9 mouse cellular contexts compared by ENCODE assay signal in genomic region chrX:101300427-101301030, GRCm38 (mm10). TPM values are rescaled to one million over a fixed set of nuclear protein-coding genes. Genes with fewer than 3 reads are reported as not detected.
DNase-seq lines count a peak whose midpoint lies in the region; ATAC-seq lines count a peak whose summit lies in the region.
"Had no signal": no experiment of that assay in that cellular context is flagged by ENCODE, and none has a peak within 500 bp of the region (broad histone marks: within the 10 kb centered on the region; RNA-seq: fewer than 3 reads in every experiment).

No protein-coding gene starts in this region.

- peak overlapping the region; percentile 60; the same call in 1 of the 2 replicates for H3K27ac ChIP-seq in embryonic facial prominence, embryonic 12.5 days
- H3K27ac ChIP-seq in hindbrain, embryonic 14.5 days = peak overlapping the region; percentile 87
- H3K27ac ChIP-seq in neural tube, embryonic 14.5 days (ENCODE audit: low read depth, low read length) = peak overlapping the region; percentile 73

- H3K36me3 ChIP-seq in embryonic facial prominence, embryonic 12.5 days = peaks cover 16% of the 10 kb centered on the region; the same call in 1 of the 2 replicates
- H3K36me3 ChIP-seq in hindbrain, embryonic 14.5 days (replicated peaks; ENCODE audit: control insufficient read depth, insufficient read depth) = peaks cover 33% of the 10 kb centered on the region
- H3K36me3 ChIP-seq in neural tube, embryonic 14.5 days (ENCODE audit: control insufficient read depth, insufficient read depth, low read length) = peaks cover 2% of the 10 kb centered on the region; the same call in 1 of the 2 replicates

- no peak for ATAC-seq in embryonic facial prominence, embryonic 12.5 days (ENCODE audit: insufficient number of reproducible peaks, insufficient read depth, low FRiP score, low TSS enrichment)
- peak; percentile 43; the same call in 1 of the 2 replicates for ATAC-seq in hindbrain, embryonic 14.5 days (ENCODE audit: low FRiP score)
- ATAC-seq in neural tube, embryonic 14.5 days (ENCODE audit: low read depth) = peak; percentile 31; the same call in 1 of the 2 replicates

- peak overlapping the region; percentile 43 for H3K4me3 ChIP-seq in embryonic facial prominence, embryonic 12.5 days
- H3K4me3 ChIP-seq in hindbrain, embryonic 14.5 days (replicated peaks; ENCODE audit: low read length) = peak overlapping the region; percentile 62
- H3K4me3 ChIP-seq in neural tube, embryonic 14.5 days (ENCODE audit: low read depth, low read length) = peak overlapping the region; percentile 51

- peak overlapping the region; percentile 50 for H3K9ac ChIP-seq in embryonic facial prominence, embryonic 12.5 days
- peak overlapping the region; percentile 71 for H3K9ac ChIP-seq in hindbrain, embryonic 14.5 days
- peak overlapping the region; percentile 68; the same call in 1 of the 2 replicates for H3K9ac ChIP-seq in neural tube, embryonic 14.5 days (replicated peaks; ENCODE audit: low read depth, low read length)

- H3K27me3 ChIP-seq in embryonic facial prominence, embryonic 12.5 days = peaks cover 3% of the 10 kb centered on the region; the same call in 1 of the 2 replicates
- H3K27me3 ChIP-seq in hindbrain, embryonic 14.5 days (ENCODE audit: control insufficient read depth, insufficient read depth, low read length) = no peaks in the 10 kb centered on the region; the same call in 1 of the 2 replicates
- H3K27me3 ChIP-seq in neural tube, embryonic 14.5 days (ENCODE audit: control insufficient read depth, insufficient read depth, low read length) = no peaks in the 10 kb centered on the region

- WGBS in embryonic facial prominence, embryonic 12.5 days = 26% methylated on average over 13 of the region's 13 CpGs
- 28% methylated on average over 13 of the region's 13 CpGs for WGBS in hindbrain, embryonic 14.5 days
- 26% methylated on average over 13 of the region's 13 CpGs for WGBS in neural tube, embryonic 14.5 days

- no peaks in the 10 kb centered on the region for H3K9me3 ChIP-seq in embryonic facial prominence, embryonic 12.5 days
- H3K9me3 ChIP-seq in hindbrain, embryonic 14.5 days (ENCODE audit: control insufficient read depth, low read length) = no peaks in the 10 kb centered on the region
- H3K9me3 ChIP-seq in neural tube, embryonic 14.5 days (ENCODE audit: control insufficient read depth, low read length) = no peaks in the 10 kb centered on the region

- no peaks in the 10 kb centered on the region for H3K4me1 ChIP-seq in embryonic facial prominence, embryonic 12.5 days
- H3K4me1 ChIP-seq in hindbrain, embryonic 14.5 days (replicated peaks; ENCODE audit: control insufficient read depth, insufficient read depth, low read length) = peaks cover 35% of the 10 kb centered on the region
- H3K4me1 ChIP-seq in neural tube, embryonic 14.5 days (ENCODE audit: control insufficient read depth, insufficient read depth, low read length) = peaks cover 12% of the 10 kb centered on the region

- peak; percentile 30 to 52 for DNase-seq in kidney, postnatal 4 days
- DNase-seq in kidney, postnatal 14 days = no peak
- DNase-seq in hindbrain, embryonic 14.5 days (ENCODE audit: low spot score) = peak; percentile 43
- no peak for DNase-seq in frontal cortex, postnatal 25 days (ENCODE audit: low spot score in 2 of 2)
- no peak for DNase-seq in left cerebral cortex, adult 8-10 months (ENCODE audit: low spot score in 2 of 2)
- no peak for DNase-seq in adrenal gland, postnatal 4 days (ENCODE audit: low spot score in 2 of 2)
- DNase-seq: lung, postnatal 14 days had no signal

- peak overlapping the region; percentile 50 for H3K4me2 ChIP-seq in embryonic facial prominence, embryonic 12.5 days (replicated peaks)
- H3K4me2 ChIP-seq in hindbrain, embryonic 14.5 days (replicated peaks) = peak overlapping the region; percentile 60
- H3K4me2 ChIP-seq in neural tube, embryonic 14.5 days (ENCODE audit: low read depth, low read length) = peak overlapping the region; percentile 47

RNA-seq across cellular contexts. Expression of gene Nlgn3, which starts 1.6 kb away (rescaled TPM):
- polyA plus RNA-seq in embryonic facial prominence, embryonic 12.5 days (2016; fragmentation: Nextera tagmentation; extraction: Ambion mirVana) = 15.3 and 18.0 TPM in 2 replicates
- polyA plus RNA-seq in hindbrain, embryonic 14.5 days (2014; fragmentation: Nextera tagmentation; extraction: Ambion mirVana) = 95.9 and 116 TPM in 2 replicates
- 91.8 and 121 TPM in 2 replicates for polyA plus RNA-seq in neural tube, embryonic 14.5 days (2014; fragmentation: Nextera tagmentation; extraction: Ambion mirVana)
- total RNA-seq in left cerebral cortex, adult 8-10 months (2022) = 100 to 1,000 TPM; 136 to 147 (median 143) TPM
- total RNA-seq in adrenal gland, postnatal 4 days (2021) = 10 to 100 TPM; 13.4 to 13.6 TPM

RNA-seq across cellular contexts. Expression of gene Med12, which starts 26.7 kb away (rescaled TPM):
- 37.2 and 39.4 TPM in 2 replicates for polyA plus RNA-seq in embryonic facial prominence, embryonic 12.5 days (2016; fragmentation: Nextera tagmentation; extraction: Ambion mirVana)
- 28.0 and 33.9 TPM in 2 replicates for polyA plus RNA-seq in hindbrain, embryonic 14.5 days (2014; fragmentation: Nextera tagmentation; extraction: Ambion mirVana)
- polyA plus RNA-seq in neural tube, embryonic 14.5 days (2014; fragmentation: Nextera tagmentation; extraction: Ambion mirVana) = 32.0 and 34.2 TPM in 2 replicates
- 10 to 100 TPM; 20.0 to 29.2 (median 23.7) TPM for total RNA-seq in left cerebral cortex, adult 8-10 months (2022)
- total RNA-seq in adrenal gland, postnatal 4 days (2021) = 10 to 100 TPM; 43.6 to 48.7 TPM

RNA-seq across cellular contexts. Expression of gene Gm20489, which starts 31.7 kb away (rescaled TPM):
- polyA plus RNA-seq in embryonic facial prominence, embryonic 12.5 days (2016; fragmentation: Nextera tagmentation; extraction: Ambion mirVana) = not detected in 2 replicates
- not detected in 2 replicates for polyA plus RNA-seq in hindbrain, embryonic 14.5 days (2014; fragmentation: Nextera tagmentation; extraction: Ambion mirVana)
- not detected in 2 replicates for polyA plus RNA-seq in neural tube, embryonic 14.5 days (2014; fragmentation: Nextera tagmentation; extraction: Ambion mirVana)
- not detected for total RNA-seq in left cerebral cortex, adult 8-10 months (2022)
- not detected for total RNA-seq in adrenal gland, postnatal 4 days (2021)

RNA-seq across cellular contexts. Expression of gene Il2rg, which starts 32.5 kb away (rescaled TPM):
- polyA plus RNA-seq in embryonic facial prominence, embryonic 12.5 days (2016; fragmentation: Nextera tagmentation; extraction: Ambion mirVana) = 5.4 and 5.5 TPM in 2 replicates
- polyA plus RNA-seq in hindbrain, embryonic 14.5 days (2014; fragmentation: Nextera tagmentation; extraction: Ambion mirVana) = 4.9 and 7.6 TPM in 2 replicates
- 2.7 and 5.1 TPM in 2 replicates for polyA plus RNA-seq in neural tube, embryonic 14.5 days (2014; fragmentation: Nextera tagmentation; extraction: Ambion mirVana)
- 1 to 10 TPM in 3 of 4 experiments, under 1 TPM in 1; 0.83 to 1.8 (median 1.3) TPM for total RNA-seq in left cerebral cortex, adult 8-10 months (2022)
- total RNA-seq in adrenal gland, postnatal 4 days (2021) = 10 to 100 TPM; 10.4 TPM

RNA-seq across cellular contexts. Expression of gene Gm614, which starts 36.7 kb away (rescaled TPM):
- not detected in 2 replicates for polyA plus RNA-seq in embryonic facial prominence, embryonic 12.5 days (2016; fragmentation: Nextera tagmentation; extraction: Ambion mirVana)
- polyA plus RNA-seq in hindbrain, embryonic 14.5 days (2014; fragmentation: Nextera tagmentation; extraction: Ambion mirVana) = not detected in 2 replicates
- not detected in 2 replicates for polyA plus RNA-seq in neural tube, embryonic 14.5 days (2014; fragmentation: Nextera tagmentation; extraction: Ambion mirVana)
- total RNA-seq in left cerebral cortex, adult 8-10 months (2022) = not detected
- 1 to 10 TPM in 1 of 2 experiments, under 1 TPM in 1; 0.84 to 1.2 TPM for total RNA-seq in adrenal gland, postnatal 4 days (2021)

Comparison
In these comparisons a context has a peak if more than half of its experiments do, and no peak if none do; other contexts are left out.
1. DNase-seq: peak in kidney, postnatal 4 days (2 of 2) and hindbrain, embryonic 14.5 days (single experiment); none in kidney, postnatal 14 days (single experiment), frontal cortex, postnatal 25 days (0 of 2), left cerebral cortex, adult 8-10 months (0 of 2) and adrenal gland, postnatal 4 days (0 of 2).
2. Peak in every context shown above with its lines, with median percentiles within 50 percentile points of each other: H3K27ac ChIP-seq, H3K4me2 ChIP-seq, H3K4me3 ChIP-seq and H3K9ac ChIP-seq.